Mouse (Mus musculus): ENCODE measurements around the gene Csrp3. TPM values are rescaled to one million over a fixed set of nuclear protein-coding genes. Genes with fewer than 3 reads are reported as not detected.

Gene Csrp3
- polyA plus RNA-seq, 1 experiment from 2014 or later = 1.1 TPM

- Histone ChIP-seq H3K9ac (peak within 1 kb of the TSS; percentile 85), H3K27me3 (no peaks in the 10 kb centered on the region), H3K36me3 (0 out of 2 replicates have a peak, but pooled peaks cover 3% of the 10 kb centered on the region), H3K4me1 (replicated peaks) (peaks cover 36% of the 10 kb centered on the region), H3K27ac (peak within 1 kb of the TSS; percentile 60), H3K4me2 (peak within 1 kb of the TSS; percentile 90), H3K9me3 (replicated peaks) (no peaks in the 10 kb centered on the region), H3K4me3 (replicated peaks) (peak within 1 kb of the TSS; percentile 87)
- WGBS (ENCODE audit: insufficient replicate concordance) = under 1% methylated on average over 57 of the region's 57 CpGs
- ATAC-seq (ENCODE audit: low read depth) (peak; percentile 100), DNase-seq (peak; percentile 93)
These were observed 58.8 kb downstream of the Csrp3 start, which contains the start of gene Zdhhc13 for GRCm38 (mm10) chr7:48788851-48789572. TSS of gene Zdhhc13 (plus strand) at chr7:48789003.

GRCm38 (mm10) chr7:48788348-48788747 is 59.5 kb downstream of the Csrp3 start:
- H3K4me1 ChIP-seq (replicated peaks) = peaks cover 36% of the 10 kb centered on the region
- no peaks in the 10 kb centered on the region for H3K9me3 ChIP-seq (replicated peaks)
- H3K27me3 ChIP-seq = no peaks in the 10 kb centered on the region
- H3K27ac ChIP-seq = no peak overlapping the region
- peak overlapping the region; percentile 87 for H3K4me3 ChIP-seq (replicated peaks)
- ATAC-seq (ENCODE audit: low read depth) (no peak), DNase-seq (no peak)
- H3K36me3 ChIP-seq = 0 out of 2 replicates have a peak, but pooled peaks cover 3% of the 10 kb centered on the region
- 47% methylated on average over 3 of the region's 3 CpGs for WGBS (ENCODE audit: insufficient replicate concordance)
- peak overlapping the region; percentile 90 for H3K4me2 ChIP-seq
- peak overlapping the region; percentile 39; the same call in 1 of the 2 replicates for H3K9ac ChIP-seq

GRCm38 (mm10) chr7:48784773-48785523 is 62.9 kb downstream of the Csrp3 start:
- no peak overlapping the region for H3K4me3 ChIP-seq (replicated peaks)
- no peak overlapping the region for H3K4me2 ChIP-seq
- H3K9me3 ChIP-seq (replicated peaks) = no peaks in the 10 kb centered on the region
- DNase-seq = no peak
- ATAC-seq (ENCODE audit: low read depth) = no peak
- no peak overlapping the region for H3K27ac ChIP-seq
- H3K9ac ChIP-seq = no peak overlapping the region
- H3K36me3 ChIP-seq = no peaks in the 10 kb centered on the region
- H3K27me3 ChIP-seq = no peaks in the 10 kb centered on the region
- WGBS (ENCODE audit: insufficient replicate concordance) = 63% methylated on average over 11 of the region's 11 CpGs
- peaks cover 14% of the 10 kb centered on the region for H3K4me1 ChIP-seq (replicated peaks)

GRCm38 (mm10) chr7:48782432-48782831 is 65.4 kb downstream of the Csrp3 start:
- Histone ChIP-seq H3K36me3 (no peaks in the 10 kb centered on the region), H3K4me2 (no peak overlapping the region), H3K9ac (no peak overlapping the region), H3K4me1 (replicated peaks) (no peaks in the 10 kb centered on the region), H3K27ac (no peak overlapping the region), H3K27me3 (no peaks in the 10 kb centered on the region), H3K4me3 (replicated peaks) (no peak overlapping the region), H3K9me3 (replicated peaks) (no peaks in the 10 kb centered on the region)
- ATAC-seq (ENCODE audit: low read depth) (no peak), DNase-seq (no peak)
- WGBS (ENCODE audit: insufficient replicate concordance) = 68% methylated on average over 4 of the region's 4 CpGs

Other genes starting within 250 kb of the Csrp3 start
- not detected in 2 replicates for gene Mrgprb3, start 204.2 kb downstream of the Csrp3 start, polyA plus RNA-seq (2015; fragmentation: Nextera tagmentation; extraction: Ambion mirVana)
- gene Zdhhc13, start 59.0 kb downstream of the Csrp3 start, polyA plus RNA-seq (2015; fragmentation: Nextera tagmentation; extraction: Ambion mirVana) = 16.4 and 19.8 TPM in 2 replicates
- gene E2f8, start 33.6 kb upstream of the Csrp3 start, polyA plus RNA-seq (2015; fragmentation: Nextera tagmentation; extraction: Ambion mirVana) = 25.2 and 33.8 TPM in 2 replicates
- 1.8 and 1.9 TPM in 2 replicates for gene Nav2, start 60.7 kb upstream of the Csrp3 start, polyA plus RNA-seq (2015; fragmentation: Nextera tagmentation; extraction: Ambion mirVana)